Mouse (Mus musculus): ENCODE measurements at regions not wholly inside any gene's neighbourhood (a gene's known extent, or its start where the extent isn't known, plus 50 kb on each side); places are given as distances from the start of the nearest gene placed in this dataset.

DNA sequence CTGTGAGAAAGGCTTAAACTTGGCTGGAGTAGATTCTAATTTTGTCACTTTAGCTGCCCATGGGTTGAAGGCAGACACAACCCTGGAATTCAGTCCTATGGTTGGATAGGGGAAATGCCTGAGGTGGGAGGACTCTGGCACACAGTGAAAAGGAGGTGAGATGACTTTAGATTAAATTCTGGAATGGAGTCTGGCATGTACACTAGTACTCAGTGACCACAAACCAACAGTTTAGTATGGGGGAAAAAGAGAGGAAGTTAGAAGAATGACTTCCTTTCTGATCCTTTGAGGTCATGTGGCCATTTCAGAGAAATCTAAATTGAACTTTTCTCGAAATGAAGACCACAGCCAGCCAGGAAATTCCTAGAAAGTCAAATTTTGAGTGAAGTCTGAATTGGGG lies 285.5 kb downstream of the Fam49a start:
- DNase-seq (ENCODE audit: low spot score) = no peak
- H3K27me3 ChIP-seq (ENCODE audit: control insufficient read depth, insufficient read depth, low read length) = no peaks in the 10 kb centered on the region
- H3K4me2 ChIP-seq (replicated peaks; ENCODE audit: low read depth, low read length) = no peak overlapping the region
- H3K4me3 ChIP-seq (ENCODE audit: low read depth, low read length) = no peak overlapping the region
- H3K9me3 ChIP-seq (ENCODE audit: control insufficient read depth, low read length) = no peaks in the 10 kb centered on the region
- H3K4me1 ChIP-seq (replicated peaks; ENCODE audit: control insufficient read depth, insufficient read depth, low read length) = no peaks in the 10 kb centered on the region
- ATAC-seq (ENCODE audit: low FRiP score) = no peak
- H3K9ac ChIP-seq (ENCODE audit: low read depth, low read length) = no peak overlapping the region
- no peak overlapping the region for H3K27ac ChIP-seq (ENCODE audit: low read depth, low read length)
- no peaks in the 10 kb centered on the region for H3K36me3 ChIP-seq (ENCODE audit: control insufficient read depth, insufficient read depth, low read length)
- 81% methylated on average over 1 of the region's 1 CpGs for WGBS

DNA sequence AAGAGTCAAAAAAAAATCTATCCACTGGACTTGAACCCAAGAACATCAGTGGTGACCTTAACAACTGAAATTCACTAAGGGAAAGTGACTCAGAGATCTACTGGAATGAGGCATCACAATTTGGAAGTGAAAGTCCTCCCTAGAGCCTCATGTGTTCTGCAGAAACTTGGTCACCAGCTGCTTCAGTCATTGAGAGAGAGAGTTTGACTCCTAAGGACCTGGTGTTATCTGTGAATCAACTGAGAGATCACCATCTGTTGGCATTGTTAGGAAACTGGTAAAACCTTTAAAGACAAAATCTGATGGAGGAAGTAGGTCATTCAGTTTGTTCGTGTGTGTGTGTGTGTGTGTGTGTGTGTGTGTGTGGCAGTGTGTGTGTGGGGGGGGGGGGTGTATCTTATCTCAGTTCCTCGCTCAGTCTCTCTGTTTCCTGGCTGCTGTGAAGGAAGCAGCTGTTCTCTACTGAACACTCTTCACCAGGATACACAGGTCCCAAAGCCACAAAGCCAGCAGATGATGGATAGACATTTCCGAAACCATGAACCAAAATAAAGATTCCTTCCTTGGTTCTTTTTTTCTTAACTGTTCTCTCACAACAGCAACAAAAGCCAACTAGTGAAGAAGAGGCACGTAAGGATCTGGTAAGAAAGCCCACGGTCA lies 284.6 kb downstream of the Fam49a start:
- H3K9ac ChIP-seq (ENCODE audit: low read depth, low read length) = no peak overlapping the region
- no peak overlapping the region for H3K27ac ChIP-seq (ENCODE audit: low read depth, low read length)
- DNase-seq (ENCODE audit: low spot score) = no peak
- no peaks in the 10 kb centered on the region for H3K9me3 ChIP-seq (ENCODE audit: control insufficient read depth, low read length)
- ATAC-seq (ENCODE audit: low FRiP score) = no peak
- no peaks in the 10 kb centered on the region for H3K4me1 ChIP-seq (replicated peaks; ENCODE audit: control insufficient read depth, insufficient read depth, low read length)
- no peak overlapping the region for H3K4me2 ChIP-seq (replicated peaks; ENCODE audit: low read depth, low read length)
- no peaks in the 10 kb centered on the region for H3K27me3 ChIP-seq (ENCODE audit: control insufficient read depth, insufficient read depth, low read length)
- 89% methylated on average over 5 of the region's 5 CpGs for WGBS
- H3K36me3 ChIP-seq (ENCODE audit: control insufficient read depth, insufficient read depth, low read length) = no peaks in the 10 kb centered on the region
- no peak overlapping the region for H3K4me3 ChIP-seq (ENCODE audit: low read depth, low read length)

DNA sequence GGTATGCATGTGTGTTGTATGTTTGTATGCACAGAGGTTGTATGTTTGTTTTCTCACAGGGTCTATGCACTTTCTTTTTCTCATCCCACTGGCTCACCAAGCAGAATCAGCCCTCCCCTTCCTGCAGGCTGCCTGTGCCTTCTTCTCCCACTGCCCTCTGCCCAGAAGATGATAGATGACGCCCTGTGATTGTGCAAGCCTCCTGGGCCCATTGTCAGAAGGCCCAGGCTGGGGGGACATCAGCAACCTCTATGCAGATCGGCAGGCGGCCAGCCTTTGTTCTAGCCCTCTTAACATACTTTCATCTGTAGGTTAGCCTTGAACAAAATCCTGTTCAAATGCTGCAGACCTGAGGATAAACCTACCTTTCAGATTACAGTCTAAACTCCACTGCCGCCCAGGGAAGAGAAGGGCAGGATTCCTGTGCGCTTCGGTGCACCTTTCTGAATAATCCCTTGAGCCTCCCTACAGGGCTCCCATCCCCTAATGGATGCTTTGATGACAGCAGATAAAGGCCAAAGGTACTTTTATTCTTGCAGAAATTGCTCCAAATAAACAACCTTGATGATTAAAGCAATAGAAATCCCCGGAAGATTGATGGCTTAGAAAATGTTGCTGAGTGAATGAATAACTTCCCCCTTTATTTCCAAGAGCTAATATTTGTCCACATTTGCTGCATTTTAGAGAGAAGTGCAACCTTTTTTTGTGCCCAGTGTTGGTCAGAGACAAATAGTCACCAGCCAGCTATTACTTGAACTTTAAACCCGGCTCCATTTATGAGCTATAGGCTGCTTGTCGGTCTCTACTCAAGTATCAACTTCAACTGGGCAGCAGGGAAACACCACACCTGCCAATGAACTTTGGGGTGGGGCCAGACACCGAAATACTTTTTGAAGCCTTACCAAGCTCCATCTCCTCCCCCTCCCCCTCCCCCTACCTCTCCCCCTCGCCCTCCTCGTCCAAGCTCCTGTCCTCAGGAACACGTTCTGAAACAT lies 279.4 kb downstream of the Fam49a start:
- ATAC-seq (ENCODE audit: low FRiP score) (peak; percentile 74), DNase-seq (ENCODE audit: low spot score) (peak; percentile 28)
- Histone ChIP-seq H3K27ac (ENCODE audit: low read depth, low read length) (no peak overlapping the region), H3K27me3 (ENCODE audit: control insufficient read depth, insufficient read depth, low read length) (no peaks in the 10 kb centered on the region), H3K4me2 (replicated peaks; ENCODE audit: low read depth, low read length) (no peak overlapping the region), H3K9ac (ENCODE audit: low read depth, low read length) (no peak overlapping the region), H3K9me3 (ENCODE audit: control insufficient read depth, low read length) (no peaks in the 10 kb centered on the region), H3K36me3 (ENCODE audit: control insufficient read depth, insufficient read depth, low read length) (no peaks in the 10 kb centered on the region), H3K4me3 (ENCODE audit: low read depth, low read length) (no peak overlapping the region), H3K4me1 (replicated peaks; ENCODE audit: control insufficient read depth, insufficient read depth, low read length) (no peaks in the 10 kb centered on the region)
- 47% methylated on average over 13 of the region's 13 CpGs for WGBS

DNA sequence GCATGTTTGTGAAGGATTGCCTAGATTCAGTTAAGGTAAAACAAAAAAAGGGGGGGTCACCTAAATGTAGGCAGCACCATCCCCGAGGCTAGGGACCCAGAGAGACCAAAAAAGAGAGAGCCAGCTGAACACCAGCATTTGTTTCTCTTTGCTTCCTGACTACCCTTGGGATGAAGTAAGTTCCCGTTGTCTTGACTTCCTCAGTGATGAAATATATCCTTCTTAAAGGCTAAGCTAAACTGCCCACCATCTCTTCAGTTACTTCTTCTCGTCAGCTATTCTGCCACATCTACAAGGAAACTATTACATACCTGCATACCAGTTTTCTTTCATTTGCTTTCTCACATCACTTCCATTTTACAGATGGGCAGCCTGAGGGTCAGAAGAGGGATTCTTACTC lies 277.4 kb downstream of the Fam49a start:
- H3K27me3 ChIP-seq (ENCODE audit: control insufficient read depth, insufficient read depth, low read length) = no peaks in the 10 kb centered on the region
- no peak overlapping the region for H3K9ac ChIP-seq (ENCODE audit: low read depth, low read length)
- WGBS = 83% methylated on average over 3 of the region's 3 CpGs
- DNase-seq (ENCODE audit: low spot score) = no peak
- H3K9me3 ChIP-seq (ENCODE audit: control insufficient read depth, low read length) = no peaks in the 10 kb centered on the region
- no peak overlapping the region for H3K4me3 ChIP-seq (ENCODE audit: low read depth, low read length)
- H3K4me2 ChIP-seq (replicated peaks; ENCODE audit: low read depth, low read length) = no peak overlapping the region
- H3K4me1 ChIP-seq (replicated peaks; ENCODE audit: control insufficient read depth, insufficient read depth, low read length) = no peaks in the 10 kb centered on the region
- H3K36me3 ChIP-seq (ENCODE audit: control insufficient read depth, insufficient read depth, low read length) = no peaks in the 10 kb centered on the region
- H3K27ac ChIP-seq (ENCODE audit: low read depth, low read length) = no peak overlapping the region
- no peak for ATAC-seq (ENCODE audit: low FRiP score)

DNA sequence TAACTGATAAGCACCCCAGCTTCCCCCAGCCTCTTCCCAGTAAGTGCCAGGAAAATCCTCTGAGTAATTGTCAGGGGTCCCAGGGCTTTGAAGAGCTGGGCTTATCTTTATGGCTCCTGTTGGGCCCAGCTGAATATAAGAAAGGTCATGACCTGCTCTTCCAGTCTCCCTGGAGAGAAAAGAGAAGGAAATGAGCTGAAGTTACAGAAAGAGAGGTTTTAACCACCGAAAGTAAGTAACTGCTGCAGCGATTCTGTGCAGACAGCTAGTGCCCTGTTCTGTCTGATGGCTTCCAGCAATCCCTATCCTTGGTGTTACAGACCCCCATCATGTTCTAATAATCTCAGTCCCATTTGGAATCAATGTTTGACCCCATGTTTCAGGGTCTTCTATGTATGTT lies 272.8 kb downstream of the Fam49a start:
- Histone ChIP-seq H3K27me3 (ENCODE audit: control insufficient read depth, insufficient read depth, low read length) (no peaks in the 10 kb centered on the region), H3K9me3 (ENCODE audit: control insufficient read depth, low read length) (no peaks in the 10 kb centered on the region), H3K4me2 (replicated peaks; ENCODE audit: low read depth, low read length) (no peak overlapping the region), H3K27ac (ENCODE audit: low read depth, low read length) (no peak overlapping the region), H3K9ac (ENCODE audit: low read depth, low read length) (no peak overlapping the region), H3K4me1 (replicated peaks; ENCODE audit: control insufficient read depth, insufficient read depth, low read length) (no peaks in the 10 kb centered on the region), H3K36me3 (ENCODE audit: control insufficient read depth, insufficient read depth, low read length) (no peaks in the 10 kb centered on the region), H3K4me3 (ENCODE audit: low read depth, low read length) (no peak overlapping the region)
- no peak for DNase-seq (ENCODE audit: low spot score)
- 38% methylated on average over 2 of the region's 2 CpGs for WGBS
- no peak for ATAC-seq (ENCODE audit: low FRiP score)

DNA sequence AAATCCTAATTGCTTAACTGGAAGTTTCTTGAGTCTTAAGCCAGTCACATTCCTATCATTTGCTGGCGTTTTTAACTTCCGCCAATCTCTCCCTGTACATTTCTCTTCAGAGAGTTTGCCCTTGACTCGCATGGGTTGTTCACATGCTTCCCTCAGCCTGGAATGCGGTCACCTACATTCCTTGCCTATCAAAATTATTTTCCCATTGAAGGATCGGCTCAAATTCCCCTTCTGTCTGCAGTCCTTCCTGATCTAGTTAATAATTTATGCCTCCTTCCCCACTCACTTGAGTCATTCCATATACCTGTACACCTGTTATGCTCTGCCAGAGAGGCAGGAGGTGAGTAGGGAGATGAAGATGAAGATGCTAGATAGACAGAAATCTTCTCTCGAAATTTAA lies 268.9 kb downstream of the Fam49a start:
- H3K36me3 ChIP-seq (ENCODE audit: control insufficient read depth, insufficient read depth, low read length) = no peaks in the 10 kb centered on the region
- DNase-seq (ENCODE audit: low spot score) (no peak), ATAC-seq (ENCODE audit: low FRiP score) (no peak)
- H3K9ac ChIP-seq (ENCODE audit: low read depth, low read length) = no peak overlapping the region
- H3K4me2 ChIP-seq (replicated peaks; ENCODE audit: low read depth, low read length) = no peak overlapping the region
- H3K4me3 ChIP-seq (ENCODE audit: low read depth, low read length) = no peak overlapping the region
- no peaks in the 10 kb centered on the region for H3K27me3 ChIP-seq (ENCODE audit: control insufficient read depth, insufficient read depth, low read length)
- H3K27ac ChIP-seq (ENCODE audit: low read depth, low read length) = no peak overlapping the region
- no peaks in the 10 kb centered on the region for H3K4me1 ChIP-seq (replicated peaks; ENCODE audit: control insufficient read depth, insufficient read depth, low read length)
- WGBS = 74% methylated on average over 6 of the region's 6 CpGs
- H3K9me3 ChIP-seq (ENCODE audit: control insufficient read depth, low read length) = no peaks in the 10 kb centered on the region

DNA sequence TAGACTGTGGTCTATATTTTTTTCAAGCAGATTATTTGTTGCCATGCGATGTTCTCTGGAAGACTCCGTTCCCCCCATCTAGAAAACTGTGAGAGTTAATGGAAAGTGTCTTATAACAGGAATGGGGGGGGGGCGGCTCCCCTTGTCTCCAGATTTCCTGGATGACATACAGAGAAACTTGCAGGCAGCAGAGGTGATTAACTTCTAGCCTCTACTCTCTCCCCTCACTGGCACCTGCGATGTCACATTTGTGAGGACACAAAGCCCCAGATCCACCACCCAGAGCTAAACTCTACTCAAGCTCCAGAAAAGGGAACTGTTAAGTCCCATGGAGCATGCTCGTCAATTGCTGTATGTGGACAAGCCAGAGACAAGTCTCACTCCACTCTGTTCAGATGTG lies 267.6 kb downstream of the Fam49a start:
- WGBS = 91% methylated on average over 5 of the region's 5 CpGs
- no peak overlapping the region for H3K4me3 ChIP-seq (ENCODE audit: low read depth, low read length)
- H3K27me3 ChIP-seq (ENCODE audit: control insufficient read depth, insufficient read depth, low read length) = no peaks in the 10 kb centered on the region
- no peak for ATAC-seq (ENCODE audit: low FRiP score)
- no peak overlapping the region for H3K4me2 ChIP-seq (replicated peaks; ENCODE audit: low read depth, low read length)
- H3K9ac ChIP-seq (ENCODE audit: low read depth, low read length) = no peak overlapping the region
- H3K4me1 ChIP-seq (replicated peaks; ENCODE audit: control insufficient read depth, insufficient read depth, low read length) = no peaks in the 10 kb centered on the region
- DNase-seq (ENCODE audit: low spot score) = no peak
- no peaks in the 10 kb centered on the region for H3K9me3 ChIP-seq (ENCODE audit: control insufficient read depth, low read length)
- no peaks in the 10 kb centered on the region for H3K36me3 ChIP-seq (ENCODE audit: control insufficient read depth, insufficient read depth, low read length)
- H3K27ac ChIP-seq (ENCODE audit: low read depth, low read length) = no peak overlapping the region

DNA sequence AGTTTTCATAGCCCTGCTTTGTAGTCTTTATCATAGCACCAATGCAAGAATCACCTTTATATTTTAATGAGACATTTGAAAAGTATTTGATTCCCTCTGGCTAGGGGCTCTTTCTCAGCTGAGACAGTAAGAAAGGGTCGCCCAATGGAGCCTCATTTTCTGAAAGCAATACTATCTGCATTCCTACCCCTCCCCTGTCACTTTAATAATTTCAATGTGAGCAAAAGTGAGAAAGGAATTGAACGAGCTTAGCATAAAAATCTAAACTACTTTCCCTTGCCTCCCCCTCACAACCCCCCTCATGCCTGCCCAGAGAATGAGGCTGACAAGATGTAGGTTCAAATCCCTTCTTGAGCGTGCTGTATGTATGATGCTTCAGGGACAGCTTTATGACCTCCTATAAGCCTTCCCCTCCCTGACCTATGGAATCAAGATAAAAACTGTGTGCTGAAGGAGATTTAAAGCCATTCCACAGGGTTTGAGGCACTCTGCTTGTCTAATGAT lies 266.6 kb downstream of the Fam49a start:
- no peak for ATAC-seq (ENCODE audit: low FRiP score)
- no peaks in the 10 kb centered on the region for H3K27me3 ChIP-seq (ENCODE audit: control insufficient read depth, insufficient read depth, low read length)
- no peak overlapping the region for H3K9ac ChIP-seq (ENCODE audit: low read depth, low read length)
- 55% methylated on average over 3 of the region's 3 CpGs for WGBS
- H3K4me1 ChIP-seq (replicated peaks; ENCODE audit: control insufficient read depth, insufficient read depth, low read length) = no peaks in the 10 kb centered on the region
- no peak overlapping the region for H3K4me3 ChIP-seq (ENCODE audit: low read depth, low read length)
- no peak overlapping the region for H3K4me2 ChIP-seq (replicated peaks; ENCODE audit: low read depth, low read length)
- no peaks in the 10 kb centered on the region for H3K9me3 ChIP-seq (ENCODE audit: control insufficient read depth, low read length)
- no peak overlapping the region for H3K27ac ChIP-seq (ENCODE audit: low read depth, low read length)
- DNase-seq (ENCODE audit: low spot score) = no peak
- no peaks in the 10 kb centered on the region for H3K36me3 ChIP-seq (ENCODE audit: control insufficient read depth, insufficient read depth, low read length)
